Mouse (Mus musculus): ENCODE results near the gene Myo6.
A peak's percentile ranks its signal among the peaks of the same experiment; 100 is the strongest.

Myo6 gene

GRCm38 (mm10) chr9:80226579-80227325, 61.9 kb downstream of the Myo6 start:
- no peak for DNase-seq (ENCODE audit: extremely low read depth, low read depth)

GRCm38 (mm10) chr9:80233831-80234455, 69.1 kb downstream of the Myo6 start:
- no peak for DNase-seq (ENCODE audit: extremely low read depth, low read depth)

GRCm38 (mm10) chr9:80237184-80237799, 72.5 kb downstream of the Myo6 start:
- no peak for DNase-seq (ENCODE audit: extremely low read depth, low read depth)

- no peak for DNase-seq (ENCODE audit: extremely low read depth, low read depth)
Observed at GRCm38 (mm10) chr9:80241719-80242118, 76.9 kb downstream of the Myo6 start.

GRCm38 (mm10) chr9:80252146-80252545, 87.3 kb downstream of the Myo6 start:
- no peak for DNase-seq (ENCODE audit: extremely low read depth, low read depth)

- DNase-seq (ENCODE audit: extremely low read depth, low read depth), result peak; percentile 55
Observed at GRCm38 (mm10) chr9:80253241-80253640, 88.4 kb downstream of the Myo6 start.

- DNase-seq (ENCODE audit: extremely low read depth, low read depth), result no peak
Observed at GRCm38 (mm10) chr9:80256561-80256960, 91.7 kb downstream of the Myo6 start.

GRCm38 (mm10) chr9:80258396-80258795, 93.6 kb downstream of the Myo6 start:
- no peak for DNase-seq (ENCODE audit: extremely low read depth, low read depth)

GRCm38 (mm10) chr9:80260905-80261304, 96.1 kb downstream of the Myo6 start:
- no peak for DNase-seq (ENCODE audit: extremely low read depth, low read depth)

GRCm38 (mm10) chr9:80262367-80263026, 97.7 kb downstream of the Myo6 start:
- no peak for DNase-seq (ENCODE audit: extremely low read depth, low read depth)

GRCm38 (mm10) chr9:80266086-80266485, 101.3 kb downstream of the Myo6 start:
- DNase-seq (ENCODE audit: extremely low read depth, low read depth), result no peak

- no peak for DNase-seq (ENCODE audit: extremely low read depth, low read depth)
Observed at GRCm38 (mm10) chr9:80266507-80266906, 101.7 kb downstream of the Myo6 start.

GRCm38 (mm10) chr9:80269596-80269995, 104.8 kb downstream of the Myo6 start:
- no peak for DNase-seq (ENCODE audit: extremely low read depth, low read depth)

- no peak for DNase-seq (ENCODE audit: extremely low read depth, low read depth)
Observed at GRCm38 (mm10) chr9:80272951-80273350, 108.1 kb downstream of the Myo6 start.

GRCm38 (mm10) chr9:80275053-80275771, 110.4 kb downstream of the Myo6 start:
- DNase-seq (ENCODE audit: extremely low read depth, low read depth), result no peak

GRCm38 (mm10) chr9:80275772-80276134, 110.9 kb downstream of the Myo6 start:
- DNase-seq (ENCODE audit: extremely low read depth, low read depth), result no peak

- no peak for DNase-seq (ENCODE audit: extremely low read depth, low read depth)
Observed at GRCm38 (mm10) chr9:80277157-80277556, 112.3 kb downstream of the Myo6 start.

GRCm38 (mm10) chr9:80277770-80278169, 112.9 kb downstream of the Myo6 start:
- DNase-seq (ENCODE audit: extremely low read depth, low read depth), result no peak

GRCm38 (mm10) chr9:80280724-80281123, 115.9 kb downstream of the Myo6 start:
- DNase-seq (ENCODE audit: extremely low read depth, low read depth), result no peak

- DNase-seq (ENCODE audit: extremely low read depth, low read depth), result no peak
Observed at GRCm38 (mm10) chr9:80282426-80282825, 117.6 kb downstream of the Myo6 start.

- DNase-seq (ENCODE audit: extremely low read depth, low read depth), result no peak
Observed at GRCm38 (mm10) chr9:80284539-80285174, 119.8 kb downstream of the Myo6 start.

Measured in MEL-GATA-1-ER (cell line).